Mouse (Mus musculus) thymus, postnatal 4 days (tissue): ENCODE data around the gene Ppp4r3a.
A peak's percentile ranks its signal among the peaks of the same experiment; 100 is the strongest.

Experiments used
- DNase-seq: peaks from one replicate; pipeline ENCODE4 v3.0.0; 2021

Ppp4r3a gene

GRCm38 (mm10) chr12:101012197-101013077 lies 71.1 kb downstream of the Ppp4r3a start:
- no peak for DNase-seq

DNA sequence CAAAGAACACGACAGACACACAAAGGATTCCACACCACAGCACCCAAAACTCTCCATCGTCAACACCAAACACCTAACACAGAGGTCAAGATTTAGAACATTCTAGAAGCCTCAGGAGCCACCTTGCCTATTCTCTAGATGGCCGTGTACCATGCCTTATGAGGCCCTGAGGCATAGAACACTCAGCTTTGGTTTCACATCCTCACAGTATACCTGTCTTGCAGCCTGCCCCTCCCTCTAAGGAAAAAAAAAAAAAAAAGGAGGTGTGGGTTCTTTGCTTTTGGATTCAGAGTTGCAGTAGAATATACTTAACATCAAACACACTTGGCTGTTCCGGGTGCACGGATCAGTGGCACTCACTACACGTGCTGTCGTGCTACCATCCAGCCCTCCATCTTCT lies 72.5 kb downstream of the Ppp4r3a start:
- DNase-seq: no peak

GRCm38 (mm10) chr12:101010148-101010920 lies 73.2 kb downstream of the Ppp4r3a start:
- no peak for DNase-seq

DNA sequence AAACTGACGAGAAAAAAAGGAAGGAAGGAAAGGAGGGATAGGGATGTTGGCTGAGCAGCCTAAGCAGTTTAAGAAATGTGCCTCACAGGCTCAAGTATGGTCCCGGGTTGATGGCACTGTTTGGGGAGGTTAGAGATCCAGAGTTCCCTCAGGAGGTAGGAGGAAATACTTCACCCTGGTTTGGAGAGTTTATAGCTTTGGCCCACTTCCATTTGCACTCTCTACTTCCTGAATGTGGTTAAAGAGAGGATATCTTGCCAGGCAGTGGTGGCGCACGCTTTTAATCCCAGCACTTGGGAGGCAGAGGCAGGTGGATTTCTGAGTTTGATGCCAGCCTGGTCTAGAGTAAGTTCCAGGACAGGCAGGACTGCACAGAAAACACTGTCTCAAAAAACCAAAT lies 74.3 kb downstream of the Ppp4r3a start:
- DNase-seq: no peak

DNA sequence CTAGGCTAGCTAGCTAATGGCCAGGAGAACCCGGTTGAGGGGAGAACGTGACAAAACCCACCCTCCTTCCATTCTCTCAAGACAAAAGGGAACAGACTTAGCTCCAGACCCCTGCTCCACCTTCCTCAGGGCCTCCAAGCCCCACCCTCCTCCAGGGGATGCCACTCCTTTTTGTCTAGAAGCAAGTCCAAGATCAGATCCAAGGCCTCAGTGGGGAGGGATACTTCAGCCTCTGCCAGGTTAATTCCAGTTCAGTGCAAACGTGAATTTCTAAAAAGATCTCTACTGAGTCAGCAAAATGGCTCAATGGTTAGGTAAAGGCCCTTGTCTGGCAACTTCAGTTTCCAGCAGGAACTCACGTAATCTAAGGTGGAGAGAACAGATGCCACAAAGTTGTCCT lies 74.9 kb downstream of the Ppp4r3a start:
- DNase-seq: no peak

- peak; percentile 44 for DNase-seq
Observed at GRCm38 (mm10) chr12:101007968-101008481, 75.5 kb downstream of the Ppp4r3a start.

DNA sequence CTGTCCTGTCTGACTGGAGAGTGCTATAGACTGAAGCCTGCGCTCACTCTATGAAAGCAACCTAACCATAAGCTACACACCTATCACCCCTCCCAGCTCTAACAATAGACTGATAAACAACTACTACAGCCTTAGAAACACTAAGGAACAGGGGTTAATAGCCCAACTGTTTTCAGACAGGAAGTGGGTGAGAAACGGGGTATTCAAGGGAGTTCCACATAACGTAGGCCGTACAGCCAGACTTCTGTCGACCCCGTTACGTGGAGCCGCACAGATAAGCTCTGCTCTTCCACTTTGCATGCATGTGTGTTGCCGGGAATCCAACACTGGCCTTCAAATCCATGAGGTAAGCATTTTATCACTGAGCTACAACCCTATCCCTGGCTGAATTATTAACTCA lies 76.1 kb downstream of the Ppp4r3a start:
- DNase-seq: peak; percentile 40

DNA sequence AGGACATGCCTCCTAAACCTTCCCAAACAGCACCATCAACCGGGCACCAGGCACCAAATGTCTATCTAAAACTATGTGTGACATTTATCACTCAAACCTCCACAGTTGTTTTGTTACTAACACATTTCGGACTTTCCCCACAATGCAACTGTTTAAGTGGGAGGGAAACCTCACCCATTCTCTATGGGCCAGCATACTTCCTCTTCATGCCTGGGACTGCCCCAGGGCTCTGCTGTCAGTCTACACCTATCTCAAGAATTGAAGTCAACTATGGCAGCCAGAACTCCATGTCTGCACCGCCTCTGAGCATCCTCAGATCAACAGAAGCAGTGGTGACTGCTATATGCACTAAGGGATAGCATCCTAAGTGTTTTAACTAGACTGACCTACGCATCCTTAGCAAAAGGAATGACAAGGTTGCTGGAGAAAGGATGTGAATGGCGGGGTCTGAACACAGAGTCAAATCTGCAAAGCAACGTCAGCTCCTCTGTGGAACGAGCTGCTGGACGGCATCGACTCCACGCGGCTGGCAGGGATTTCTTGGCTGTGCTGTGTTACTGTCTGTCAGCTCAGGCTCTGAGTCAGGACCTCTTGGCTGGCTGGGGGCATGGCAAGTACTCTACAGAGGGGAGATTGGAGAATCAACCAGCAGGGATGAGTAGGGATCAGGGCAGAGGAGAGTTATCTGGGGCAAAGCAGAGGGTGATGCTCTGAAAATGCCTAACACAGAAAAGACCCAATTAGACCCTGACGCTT lies 77.7 kb downstream of the Ppp4r3a start:
- peak; percentile 18 for DNase-seq

DNA sequence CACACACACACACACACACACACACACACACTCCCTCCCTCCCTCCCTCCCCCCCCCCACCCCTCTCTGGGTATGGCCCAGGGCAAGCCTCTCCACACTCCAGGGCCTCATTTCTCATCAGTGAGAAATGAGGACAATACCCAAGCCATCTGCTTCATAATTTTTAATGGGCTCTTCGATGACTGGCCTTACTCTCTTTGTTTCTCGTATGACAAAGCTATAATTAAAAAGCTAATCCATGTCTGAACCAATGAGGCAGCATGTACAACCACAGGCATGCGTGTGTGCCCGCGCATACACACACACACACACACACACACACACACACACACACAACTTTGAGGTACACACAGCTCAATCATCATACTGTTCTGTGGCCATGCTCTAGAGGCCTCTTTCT lies 78.5 kb downstream of the Ppp4r3a start:
- DNase-seq: no peak

- peak; percentile 14 for DNase-seq
Observed at GRCm38 (mm10) chr12:101002801-101003513, 80.5 kb downstream of the Ppp4r3a start.

- no peak for DNase-seq
Observed at GRCm38 (mm10) chr12:100999061-100999954, 84.2 kb downstream of the Ppp4r3a start.

GRCm38 (mm10) chr12:100998564-100998962 lies 84.9 kb downstream of the Ppp4r3a start:
- DNase-seq: no peak

GRCm38 (mm10) chr12:100997830-100998563 lies 85.5 kb downstream of the Ppp4r3a start:
- DNase-seq: no peak

DNA sequence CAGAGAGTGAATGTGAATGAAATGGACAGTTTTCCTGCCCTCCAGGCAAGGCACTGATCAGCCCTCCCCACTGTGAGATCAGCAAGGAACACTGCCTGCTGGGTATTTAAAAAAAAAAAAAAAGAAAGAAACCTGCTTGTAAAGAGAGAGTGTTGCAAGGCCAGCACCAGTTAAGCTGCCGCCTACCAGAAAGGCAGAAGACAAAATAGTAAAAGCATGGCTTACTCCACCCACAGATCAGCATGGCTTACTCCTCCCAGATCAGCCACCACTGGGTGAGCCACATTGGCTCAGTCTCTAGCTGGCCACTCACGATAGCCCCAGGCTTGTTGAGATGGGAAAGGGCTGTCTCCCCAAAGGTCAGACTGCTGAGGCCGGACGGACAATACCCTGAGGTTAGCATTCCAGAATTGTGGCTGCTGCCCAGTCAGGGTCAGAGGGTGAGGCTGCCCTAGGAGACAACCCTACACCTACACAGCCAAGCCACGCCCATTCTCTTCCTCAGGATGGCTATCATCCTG lies 87.1 kb downstream of the Ppp4r3a start:
- DNase-seq: no peak

DNA sequence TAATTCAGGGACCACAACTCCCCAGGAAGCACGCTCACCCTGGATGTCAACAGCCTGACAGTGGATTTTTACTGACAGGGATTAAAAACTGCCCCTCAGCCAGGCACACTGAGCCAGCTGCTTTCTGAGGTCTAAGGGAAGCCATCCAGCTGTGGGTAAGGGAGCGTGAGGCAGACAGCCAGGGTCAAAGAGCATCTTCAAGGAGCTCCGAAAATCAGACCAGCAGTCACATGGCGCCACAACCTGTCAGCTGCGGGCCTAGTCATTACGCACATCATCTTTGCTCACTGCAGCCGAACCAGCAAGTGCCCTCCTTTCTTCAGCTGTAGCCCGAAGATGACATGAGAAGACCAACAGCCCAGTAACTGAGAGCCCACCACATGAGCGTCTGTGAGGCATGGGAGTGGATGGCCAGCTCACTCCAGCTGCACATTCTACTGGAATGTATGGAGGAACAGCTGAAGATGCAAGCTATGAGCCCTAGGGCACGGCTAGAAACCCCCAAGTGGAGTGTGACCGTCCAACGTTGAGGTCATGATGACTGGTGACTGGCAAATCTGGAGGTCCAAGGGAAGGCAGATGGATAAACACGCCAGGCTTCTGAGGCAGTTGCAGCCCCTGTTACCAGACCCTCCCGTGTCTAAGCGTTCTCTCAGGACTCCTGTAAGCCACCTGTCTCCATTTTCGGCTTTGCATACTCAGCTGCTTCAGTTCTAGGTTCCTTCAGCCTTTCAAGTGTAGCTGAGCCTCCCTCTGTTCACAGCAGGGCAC lies 87.7 kb downstream of the Ppp4r3a start:
- peak; percentile 20 for DNase-seq

GRCm38 (mm10) chr12:100994140-100995015 lies 89.1 kb downstream of the Ppp4r3a start:
- DNase-seq: peak; percentile 11

DNA sequence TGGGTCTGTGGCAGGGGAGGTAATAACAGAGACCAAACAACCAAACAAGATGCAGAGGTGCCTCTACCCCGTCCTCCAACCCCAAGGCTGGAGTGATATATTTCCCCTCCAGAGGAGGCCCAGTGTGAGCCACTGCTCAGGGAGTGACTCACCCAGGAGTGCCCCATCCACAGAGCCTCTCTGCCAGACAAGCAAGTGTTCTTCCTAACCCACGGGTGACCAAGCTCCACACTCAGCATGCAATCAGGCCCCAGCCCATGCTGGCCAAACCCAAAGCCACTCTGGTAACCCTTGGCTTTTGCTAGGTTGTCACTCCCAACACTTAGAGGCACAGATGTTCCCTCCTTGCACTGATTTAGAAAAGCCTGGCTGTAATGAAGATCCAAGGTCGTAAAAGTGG lies 90.4 kb downstream of the Ppp4r3a start:
- DNase-seq: peak; percentile 15

DNA sequence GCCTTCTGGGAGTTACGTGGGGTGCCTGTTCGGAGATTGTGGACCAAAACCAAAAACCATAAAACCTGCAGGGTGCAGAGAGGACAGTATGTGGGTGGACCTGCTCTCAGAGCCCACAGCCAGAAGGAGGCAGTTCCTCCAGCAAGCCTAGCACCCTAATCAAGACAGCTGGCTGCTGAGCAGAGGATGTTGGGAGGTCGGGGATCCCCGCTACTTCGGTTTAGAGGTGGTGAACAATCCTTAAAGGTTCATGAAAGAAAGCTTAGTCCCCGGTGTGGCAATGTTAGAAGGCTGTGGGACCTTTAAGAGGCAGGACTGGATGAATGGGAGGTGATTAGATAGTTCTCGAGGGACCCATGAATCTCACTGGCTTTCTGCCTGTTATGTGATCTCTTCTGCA lies 91.0 kb downstream of the Ppp4r3a start:
- DNase-seq: no peak
